Mouse (Mus musculus): ENCODE results near the gene Pheta2. TPM values are rescaled to one million over a fixed set of nuclear protein-coding genes. Genes with fewer than 3 reads are reported as not detected.

Gene Pheta2
- total and polyA plus RNA-seq, 3 experiments: 0.08 TPM; not detected in 2

DNA sequence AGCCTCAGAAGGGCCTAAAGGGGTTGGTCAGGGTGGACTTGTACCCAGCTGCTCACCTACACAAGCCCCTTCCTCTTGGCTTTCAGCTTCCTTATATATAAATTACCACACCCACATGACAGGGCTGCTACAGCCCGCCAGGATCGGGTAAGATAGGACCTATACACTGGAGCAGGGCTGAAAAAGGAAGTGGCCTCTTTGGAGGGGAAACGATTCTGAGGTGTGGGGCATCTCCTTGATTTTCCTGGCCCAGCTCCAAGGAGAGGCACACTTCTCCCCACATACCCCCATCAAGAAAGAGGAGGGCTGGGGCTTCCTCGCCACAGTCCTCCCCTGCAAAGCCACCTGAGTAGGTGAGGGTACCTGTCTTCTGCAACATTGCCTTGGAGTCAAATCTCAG lies 867 bp upstream of the Pheta2 start:
- Histone ChIP-seq H3K79me2 (replicated peaks; ENCODE audit: control insufficient read depth, extremely low read depth, insufficient read depth, poor library complexity, severe bottlenecking) (no peaks in the 10 kb centered on the region), H3K27me3 (replicated peaks) (peaks cover 20% of the 10 kb centered on the region), H3K27ac (ENCODE audit: insufficient read depth, low read depth) (no peak overlapping the region), H3K4me3 (replicated peaks in 1 of 3; ENCODE audit: low read depth in 2 of 3, low read length in 2 of 3, poor library complexity in 1 of 3) (peak overlapping the region; percentile 71 to 98 (median 78)), H3K4me1 (ENCODE audit: control insufficient read depth in 1 of 2, insufficient read depth in 2 of 2) (peaks cover 4 to 9% of the 10 kb centered on the region in 2 experiments; a peak in 3 of 4 replicates), H3K9me3 (replicated peaks; ENCODE audit: low read length) (no peaks in the 10 kb centered on the region), H3K9ac (ENCODE audit: insufficient read depth, low read depth) (peak overlapping the region; percentile 89), H3K4me2 (ENCODE audit: insufficient read depth, low read depth, poor library complexity, severe bottlenecking) (peak overlapping the region; percentile 93), H3K36me3 (replicated peaks in 1 of 2; ENCODE audit: control insufficient read depth in 1 of 2, insufficient read depth in 1 of 2, low read length in 1 of 2) (peaks cover 25 to 39% of the 10 kb centered on the region in 2 experiments)
- no peak for TF ChIP-seq ELF1 (IDR thresholded peaks at IDR 0.05; ENCODE audit: low read depth, low read length)
- TF ChIP-seq USF2 (conservative IDR thresholded peaks at IDR 0.05; ENCODE audit: low read depth, low read length): no peak
- TF ChIP-seq RAD21 (IDR thresholded peaks at IDR 0.05; ENCODE audit: low read depth, low read length): no peak
- TF ChIP-seq ZMIZ1 (IDR thresholded peaks at IDR 0.05; ENCODE audit: low read depth, low read length): no peak
- no peak for TF ChIP-seq POLR2AphosphoS2 (IDR thresholded peaks at IDR 0.05; ENCODE audit: low read depth, low read length)
- TF ChIP-seq PAX5 (IDR thresholded peaks at IDR 0.05; ENCODE audit: low read length): no peak
- in situ Hi-C loops (cut with MboI; ENCODE audit: low pct_ligation_motif_present, low pct_unique_long_range_greater_than_20kb, low sequenced_read_pairs): no loop called here
- dilution Hi-C loops (cut with MboI; ENCODE audit: extremely low pct_ligation_motif_present, extremely low pct_unique_long_range_greater_than_20kb, low sequenced_read_pairs): no loop called here
- DNase-seq (ENCODE audit: extremely low read depth): no peak

DNA sequence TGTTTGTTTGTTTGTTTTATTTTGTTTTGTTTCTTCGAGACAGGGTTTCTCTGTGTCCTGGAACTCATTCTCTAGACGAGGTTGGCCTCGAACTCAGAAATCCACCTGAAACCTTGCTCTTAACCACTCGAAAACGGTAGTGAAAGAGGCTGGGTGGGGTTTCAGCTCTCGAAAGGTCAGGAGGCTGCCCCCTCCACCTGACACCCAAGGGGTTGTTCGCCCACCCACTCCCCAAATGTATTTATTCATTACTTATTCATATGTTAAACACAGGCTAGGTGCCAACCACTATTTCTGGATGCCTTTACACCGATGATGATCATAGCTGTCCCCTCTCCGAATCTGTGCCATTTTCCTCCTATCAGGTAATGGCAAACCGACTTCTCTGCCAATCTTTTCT lies 408 bp downstream of the Pheta2 start:
- Histone ChIP-seq H3K79me2 (replicated peaks; ENCODE audit: control insufficient read depth, extremely low read depth, insufficient read depth, poor library complexity, severe bottlenecking) (no peaks in the 10 kb centered on the region), H3K9me3 (replicated peaks; ENCODE audit: low read length) (no peaks in the 10 kb centered on the region), H3K4me1 (ENCODE audit: control insufficient read depth in 1 of 2, insufficient read depth in 2 of 2) (peaks cover 4 to 9% of the 10 kb centered on the region in 2 experiments; a peak in 3 of 4 replicates), H3K4me2 (ENCODE audit: insufficient read depth, low read depth, poor library complexity, severe bottlenecking) (peak overlapping the region; percentile 79), H3K36me3 (replicated peaks in 1 of 2; ENCODE audit: control insufficient read depth in 1 of 2, insufficient read depth in 1 of 2, low read length in 1 of 2) (peaks cover 22 to 30% of the 10 kb centered on the region in 2 experiments), H3K4me3 (replicated peaks in 1 of 3; ENCODE audit: low read depth in 2 of 3, low read length in 2 of 3, poor library complexity in 1 of 3) (peak overlapping the region; percentile 34 to 78 (median 71)), H3K27ac (ENCODE audit: insufficient read depth, low read depth) (no peak overlapping the region), H3K9ac (ENCODE audit: insufficient read depth, low read depth) (0 out of 2 replicates have a peak overlapping the region, but pooled peaks have one; percentile 1), H3K27me3 (replicated peaks) (peaks cover 27% of the 10 kb centered on the region)
- in situ Hi-C loops (cut with MboI; ENCODE audit: low pct_ligation_motif_present, low pct_unique_long_range_greater_than_20kb, low sequenced_read_pairs) (no loop called here), dilution Hi-C loops (cut with MboI; ENCODE audit: extremely low pct_ligation_motif_present, extremely low pct_unique_long_range_greater_than_20kb, low sequenced_read_pairs) (no loop called here)
- TF ChIP-seq TCF12 (IDR thresholded peaks at IDR 0.05; ENCODE audit: low read depth, low read length) (no peak), MEF2A (IDR thresholded peaks at IDR 0.05; ENCODE audit: borderline replicate concordance, low read depth, low read length) (no peak), ZC3H11A (IDR thresholded peaks at IDR 0.05; ENCODE audit: low read depth, low read length) (no peak), MXI1 (IDR thresholded peaks at IDR 0.05; ENCODE audit: low read depth, low read length) (no peak), ETS1 (conservative IDR thresholded peaks at IDR 0.05; ENCODE audit: low read depth, low read length) (no peak), UBTF (IDR thresholded peaks at IDR 0.05; ENCODE audit: low read depth, low read length) (no peak), E2F4 (IDR thresholded peaks at IDR 0.05; ENCODE audit: insufficient replicate concordance, low read depth, low read length) (no peak)
- no peak for DNase-seq (ENCODE audit: extremely low read depth)
